Mouse (Mus musculus) heart, embryonic 16.5 days (tissue): ENCODE data around the gene Pik3cb. TPM values are rescaled to one million over a fixed set of nuclear protein-coding genes. Genes with fewer than 3 reads are reported as not detected.

Experiments used
- ATAC-seq: fragments of 200-750 bp; cut with Nextera tagmentation; replicated peaks from 2 replicates; pipeline ENCODE4 v1.8.0; 2017; ENCODE audit warnings: moderate number of reproducible peaks; ENCODE audit not compliant: insufficient read depth, low FRiP score; ENCODE audit errors: extremely low read depth
- H3K27ac ChIP-seq: fragments of 300-500 bp; sonication (generic); 2 replicates; pipeline ENCODE4 v1.5.1; 2014; ENCODE audit warnings: mild to moderate bottlenecking, low read length, control low read depth, moderate library complexity
- H3K27me3 ChIP-seq: fragments of 300-500 bp; sonication (generic); 2 replicates; pipeline ENCODE4 v1.6.1; 2014; ENCODE audit warnings: low read length, mixed read lengths; ENCODE audit not compliant: control insufficient read depth, insufficient read depth
- H3K36me3 ChIP-seq: fragments of 300-500 bp; sonication (generic); 2 replicates; pipeline ENCODE4 v1.6.1; 2014; ENCODE audit not compliant: control insufficient read depth, insufficient read depth
- H3K4me1 ChIP-seq: fragments of 300-500 bp; sonication (generic); 2 replicates; pipeline ENCODE4 v1.6.1; 2014; ENCODE audit warnings: low read length, mixed read lengths; ENCODE audit not compliant: control insufficient read depth, insufficient read depth
- H3K4me2 ChIP-seq: fragments of 300-500 bp; sonication (generic); 2 replicates; pipeline ENCODE4 v1.6.1; 2014; ENCODE audit warnings: low read depth, mild to moderate bottlenecking, control low read depth, low read length
- H3K4me3 ChIP-seq: fragments of 300-500 bp; sonication (generic); 2 replicates; pipeline ENCODE4 v1.5.1; 2014; ENCODE audit warnings: mild to moderate bottlenecking, control low read depth, low read length
- H3K9ac ChIP-seq: fragments of 300-500 bp; sonication (generic); 2 replicates; pipeline ENCODE4 v1.6.1; 2014; ENCODE audit warnings: low read length, control low read depth
- H3K9me3 ChIP-seq: fragments of 300-500 bp; sonication (generic); replicated peaks from 2 replicates; pipeline ENCODE4 v1.6.1; 2016; ENCODE audit warnings: low read length; ENCODE audit not compliant: control insufficient read depth
- WGBS: fragments of 180-500 bp; shearing (Covaris S2); extraction: QIAGEN DNeasy Blood & Tissue Kit; methylation state at CpG from one replicate; pipeline ENCODE4 v1.1.7; 2014; 5-methylcytosine and 5-hydroxymethylcytosine counted together
- polyA plus RNA-seq: library from polyadenylated mRNA; unstranded; fragments of >200 nt; fragmentation: Nextera tagmentation; extraction: Ambion mirVana; gene quantifications from 2 replicates; pipeline ENCODE4 v1.2.1, GENCODE M21; 2015

The Pik3cb gene
- polyA plus RNA-seq, 1 experiment from 2014 or later = 0.98 TPM

GRCm38 (mm10) chr9:99158203-99158632 is 17.8 kb upstream of the Pik3cb start:
- ATAC-seq = no peak; the same call in 1 of the 2 replicates
- Histone ChIP-seq H3K4me1 (peaks cover 4% of the 10 kb centered on the region; the same call in 1 of the 2 replicates), H3K36me3 (no peaks in the 10 kb centered on the region), H3K9ac (no peak overlapping the region), H3K27me3 (no peaks in the 10 kb centered on the region), H3K9me3 (no peaks in the 10 kb centered on the region), H3K4me2 (no peak overlapping the region), H3K27ac (no peak overlapping the region), H3K4me3 (no peak overlapping the region)
- WGBS = 15% methylated on average over 7 of the region's 7 CpGs

DNA sequence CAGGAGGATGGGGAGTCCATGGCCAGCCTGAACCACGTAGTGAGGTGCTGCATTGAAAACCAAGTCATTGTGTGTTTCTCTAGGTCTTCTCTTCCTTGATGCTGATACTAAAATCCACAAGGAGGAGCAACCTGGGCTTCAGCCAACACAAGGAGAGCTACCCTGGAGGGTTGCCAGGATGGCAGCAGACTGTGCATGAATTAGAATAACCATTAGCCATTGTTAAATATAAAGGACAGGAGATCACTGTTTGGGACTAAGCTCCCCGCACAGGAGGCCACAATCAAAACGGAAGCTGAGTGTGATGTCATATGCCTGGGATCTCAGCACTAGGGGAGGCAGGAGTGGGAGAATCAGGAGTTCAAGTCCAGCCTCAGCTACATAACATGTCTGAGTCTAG is 13.2 kb upstream of the Pik3cb start:
- ATAC-seq = no peak
- WGBS = 37% methylated on average over 3 of the region's 3 CpGs
- Histone ChIP-seq H3K27ac (no peak overlapping the region), H3K9ac (no peak overlapping the region), H3K4me1 (peaks cover 4% of the 10 kb centered on the region; the same call in 1 of the 2 replicates), H3K9me3 (no peaks in the 10 kb centered on the region), H3K27me3 (no peaks in the 10 kb centered on the region), H3K4me2 (no peak overlapping the region), H3K4me3 (no peak overlapping the region), H3K36me3 (no peaks in the 10 kb centered on the region)

DNA sequence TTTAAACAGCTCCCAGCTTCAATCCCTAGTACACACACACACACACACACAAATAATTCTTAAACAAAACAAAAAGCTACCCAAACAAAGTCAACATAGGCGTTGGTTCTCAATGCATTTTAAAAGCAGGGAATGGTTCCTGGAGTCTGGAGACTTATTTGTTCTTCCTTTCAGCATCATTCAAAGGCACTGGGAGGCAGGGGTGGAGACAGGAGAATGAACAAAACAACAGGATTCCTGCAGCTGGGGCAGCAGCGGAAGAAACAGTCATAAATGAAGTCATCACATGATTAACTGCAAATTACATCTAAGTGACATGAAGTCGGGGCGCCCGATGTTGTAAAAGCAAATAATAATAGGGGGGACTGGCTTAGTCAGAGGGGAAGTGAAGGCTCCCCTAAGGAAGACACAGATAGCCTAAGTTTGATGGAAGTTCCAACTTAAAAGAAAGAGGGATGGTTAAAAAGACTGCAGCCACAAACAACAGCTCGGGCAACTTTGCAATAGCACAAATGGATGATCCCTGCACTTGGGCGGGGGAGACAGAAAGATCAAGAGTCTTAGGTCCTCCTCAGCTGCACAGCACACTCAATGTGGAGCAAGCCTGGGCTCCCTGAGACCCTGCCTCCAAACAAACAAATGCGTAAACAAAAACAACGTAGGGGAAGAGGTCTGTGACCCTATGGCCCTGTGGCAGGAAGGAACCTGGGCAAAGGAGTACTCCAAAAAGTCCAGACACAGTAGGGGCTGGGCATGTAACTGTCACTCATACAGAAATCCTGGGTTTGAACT is 12.5 kb upstream of the Pik3cb start:
- WGBS = 57% methylated on average over 9 of the region's 9 CpGs
- peak overlapping the region; percentile 44; the same call in 1 of the 2 replicates for H3K27ac ChIP-seq
- no peak overlapping the region for H3K4me3 ChIP-seq
- H3K27me3 ChIP-seq = no peaks in the 10 kb centered on the region
- no peak overlapping the region for H3K9ac ChIP-seq
- no peak overlapping the region for H3K4me2 ChIP-seq
- H3K4me1 ChIP-seq = 0 out of 2 replicates have a peak, but pooled peaks cover 2% of the 10 kb centered on the region
- no peaks in the 10 kb centered on the region for H3K9me3 ChIP-seq
- no peaks in the 10 kb centered on the region for H3K36me3 ChIP-seq
- ATAC-seq = no peak

DNA sequence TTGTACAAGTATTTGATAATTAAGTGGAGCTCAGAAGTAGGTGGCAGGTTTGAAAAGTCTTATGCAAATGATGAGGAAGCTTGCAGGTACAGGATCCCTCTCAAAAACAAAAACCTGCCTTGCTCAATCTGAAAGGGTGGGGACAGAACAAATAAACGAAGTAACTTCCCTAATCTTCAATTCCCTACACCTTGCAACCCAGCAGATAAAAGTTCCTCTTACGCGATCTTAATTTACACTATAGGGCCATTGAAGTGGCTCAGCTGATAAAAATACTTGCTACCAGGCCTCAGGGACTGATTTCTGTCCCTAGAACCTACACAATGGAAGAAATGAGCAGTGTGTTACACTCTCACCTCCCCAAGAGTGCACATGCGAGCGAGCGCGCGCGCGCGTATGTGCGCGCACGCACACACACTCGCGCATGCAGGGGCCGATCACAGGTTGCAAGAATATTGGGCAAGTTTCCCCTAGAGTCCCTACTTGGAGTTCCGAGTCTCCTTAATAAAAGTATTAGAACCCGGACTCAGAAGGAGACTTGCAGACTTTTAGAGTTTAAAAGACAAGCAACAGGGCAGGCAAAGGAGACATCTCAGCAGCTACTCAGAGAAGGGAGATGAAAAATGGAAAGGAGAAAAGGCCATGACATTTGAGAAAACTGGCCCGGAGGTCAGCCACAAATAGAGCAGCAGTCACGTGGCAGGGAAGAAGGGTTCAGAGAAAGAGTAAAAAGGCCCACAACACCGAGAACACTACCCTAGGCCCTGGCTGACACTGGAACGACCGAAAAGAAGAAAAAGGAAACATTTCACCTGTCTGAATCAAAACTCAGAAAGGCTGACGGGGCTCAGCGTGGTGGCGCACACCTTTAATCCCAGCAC is 6.7 kb upstream of the Pik3cb start:
- Histone ChIP-seq H3K4me1 (peaks cover 7% of the 10 kb centered on the region), H3K4me3 (no peak overlapping the region), H3K9me3 (no peaks in the 10 kb centered on the region), H3K27me3 (no peaks in the 10 kb centered on the region), H3K27ac (no peak overlapping the region), H3K9ac (no peak overlapping the region), H3K36me3 (no peaks in the 10 kb centered on the region), H3K4me2 (no peak overlapping the region)
- 76% methylated on average over 27 of the region's 27 CpGs for WGBS
- no peak for ATAC-seq

GRCm38 (mm10) chr9:99145756-99146155 is 5.3 kb upstream of the Pik3cb start:
- H3K27ac ChIP-seq = no peak overlapping the region
- H3K4me3 ChIP-seq = no peak overlapping the region
- H3K9ac ChIP-seq = no peak overlapping the region
- H3K27me3 ChIP-seq = no peaks in the 10 kb centered on the region
- H3K36me3 ChIP-seq = no peaks in the 10 kb centered on the region
- H3K9me3 ChIP-seq = no peaks in the 10 kb centered on the region
- no peak overlapping the region; the same call in 1 of the 2 replicates for H3K4me2 ChIP-seq
- WGBS = 33% methylated on average over 6 of the region's 6 CpGs
- peaks cover 14% of the 10 kb centered on the region for H3K4me1 ChIP-seq
- ATAC-seq = no peak

- H3K27ac ChIP-seq = no peak overlapping the region
- 44% methylated on average over 7 of the region's 7 CpGs for WGBS
- no peaks in the 10 kb centered on the region for H3K27me3 ChIP-seq
- no peak overlapping the region for H3K4me3 ChIP-seq
- no peak for ATAC-seq
- peaks cover 14% of the 10 kb centered on the region for H3K4me1 ChIP-seq
- no peak overlapping the region for H3K4me2 ChIP-seq
- no peaks in the 10 kb centered on the region for H3K36me3 ChIP-seq
- no peaks in the 10 kb centered on the region for H3K9me3 ChIP-seq
- H3K9ac ChIP-seq = no peak overlapping the region
These were observed 4.1 kb upstream of the Pik3cb start for GRCm38 (mm10) chr9:99144416-99144989.

DNA sequence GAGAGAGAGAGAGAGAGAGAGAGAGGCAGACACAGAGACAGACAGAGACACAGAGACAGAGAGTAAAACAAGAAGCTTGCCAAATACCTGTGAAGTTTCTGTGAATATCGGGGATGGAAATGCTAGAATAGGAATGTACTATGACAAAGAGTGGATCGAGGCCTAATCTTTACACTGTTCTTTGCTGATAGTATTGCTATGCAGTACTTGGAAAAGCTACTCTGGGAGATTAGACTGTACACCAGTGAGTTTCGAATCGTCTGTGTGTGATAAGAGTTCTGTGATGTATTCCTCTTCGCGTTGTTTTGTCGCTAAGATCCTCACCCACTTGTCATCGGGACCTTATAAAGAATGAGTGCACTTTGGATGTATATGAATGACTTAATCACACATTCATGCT is 1.2 kb upstream of the Pik3cb start:
- H3K4me1 ChIP-seq = peaks cover 20% of the 10 kb centered on the region
- no peak overlapping the region for H3K4me2 ChIP-seq
- 35% methylated on average over 8 of the region's 8 CpGs for WGBS

DNA sequence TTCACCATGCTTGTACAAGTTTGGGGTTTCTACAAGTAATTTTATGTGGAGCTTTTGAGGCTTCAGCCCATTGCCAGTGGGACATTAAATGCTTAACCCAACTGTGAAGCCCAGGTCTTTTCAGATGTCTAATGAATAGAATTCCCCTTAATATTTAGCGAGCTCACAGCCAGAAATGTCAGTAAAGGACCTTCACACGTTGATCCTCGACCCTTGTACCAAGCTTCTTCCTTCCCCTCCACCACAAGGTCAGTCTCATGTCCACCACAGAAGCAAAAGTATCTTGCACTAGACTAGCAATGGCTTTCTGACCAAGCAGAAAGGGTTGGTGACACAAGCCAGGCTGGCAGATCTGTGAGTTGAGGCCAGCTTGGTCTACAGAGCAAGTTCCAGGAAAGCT is 750 bp upstream of the Pik3cb start:
- Histone ChIP-seq H3K36me3 (no peaks in the 10 kb centered on the region), H3K27ac (no peak overlapping the region), H3K27me3 (no peaks in the 10 kb centered on the region), H3K9ac (no peak overlapping the region), H3K4me3 (peak overlapping the region; percentile 85; the same call in 1 of the 2 replicates), H3K4me1 (peaks cover 20% of the 10 kb centered on the region), H3K9me3 (no peaks in the 10 kb centered on the region), H3K4me2 (peak overlapping the region; percentile 94)
- ATAC-seq = no peak
- WGBS = 40% methylated on average over 3 of the region's 3 CpGs

More for the DNA sequence above, 1.2 kb upstream of the Pik3cb start:
- H3K27ac ChIP-seq = no peak overlapping the region
- no peak for ATAC-seq
- H3K4me3 ChIP-seq = no peak overlapping the region
- H3K9me3 ChIP-seq = no peaks in the 10 kb centered on the region
- no peak overlapping the region for H3K9ac ChIP-seq
- H3K27me3 ChIP-seq = no peaks in the 10 kb centered on the region
- no peaks in the 10 kb centered on the region for H3K36me3 ChIP-seq
